Mouse (Mus musculus) testis, postnatal 14 days (tissue): ENCODE data around the gene Rims1.

Source experiments
- DNase-seq: peaks from one replicate; pipeline ENCODE4 v3.0.0; 2021; ENCODE audit warnings: low spot score

The Rims1 gene

DNA sequence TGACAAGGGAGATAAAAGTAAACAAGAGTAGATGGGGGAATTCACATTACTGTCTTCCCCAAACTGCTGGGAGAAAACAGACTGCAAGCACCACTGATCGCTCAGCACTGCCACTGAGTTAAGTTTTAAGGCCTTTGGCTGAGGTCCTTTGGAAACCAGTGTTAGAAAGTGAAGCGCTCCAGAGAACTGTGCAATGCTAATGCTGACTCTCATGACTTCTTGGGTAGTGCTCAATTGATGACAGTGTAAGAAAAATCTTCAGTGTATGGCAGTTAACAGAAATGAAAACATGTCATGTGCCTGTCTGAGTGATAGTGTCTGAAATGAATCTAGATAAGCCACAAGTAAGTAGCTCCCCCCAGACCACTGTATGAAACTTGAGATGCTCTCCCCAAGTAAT lies 111.3 kb downstream of the Rims1 start:
- DNase-seq = no peak

DNA sequence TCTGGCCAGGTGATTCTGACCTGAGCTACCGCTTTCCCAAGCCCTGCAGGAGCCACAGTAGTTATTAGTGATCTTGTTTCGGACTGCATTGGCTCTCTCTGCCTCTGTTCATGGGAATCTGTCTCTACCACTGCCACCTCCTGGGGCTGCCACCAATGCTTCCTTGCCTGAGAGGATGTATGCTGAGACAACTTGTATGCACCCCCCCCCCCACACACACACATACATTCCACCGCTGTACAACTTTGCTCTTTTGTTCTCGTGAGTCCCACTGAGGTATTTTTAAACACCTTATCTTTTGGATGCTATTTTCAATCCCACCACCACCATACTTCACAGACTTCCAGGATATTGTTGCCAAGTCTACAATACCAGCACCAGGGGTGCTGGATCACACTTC lies 122.3 kb downstream of the Rims1 start:
- DNase-seq = no peak

DNA sequence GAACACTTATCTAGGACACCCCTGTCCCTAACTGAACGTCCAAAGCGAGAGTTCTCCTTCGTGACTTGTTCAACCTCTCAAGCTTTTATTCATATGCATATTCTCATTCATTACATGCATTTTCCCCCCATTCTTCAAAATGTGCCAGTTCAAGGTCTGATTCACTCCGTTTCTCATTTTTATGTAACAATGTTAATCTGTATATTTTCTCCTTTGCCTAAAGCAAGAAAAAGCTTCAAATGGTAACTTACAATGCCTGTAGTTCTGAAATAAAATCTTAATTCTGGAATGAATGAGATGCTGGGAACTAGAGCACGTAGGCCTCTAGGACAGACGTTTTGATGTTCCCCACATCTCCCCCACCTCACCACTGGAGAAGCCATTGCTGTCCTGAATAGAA lies 141.6 kb downstream of the Rims1 start:
- DNase-seq = no peak

DNA sequence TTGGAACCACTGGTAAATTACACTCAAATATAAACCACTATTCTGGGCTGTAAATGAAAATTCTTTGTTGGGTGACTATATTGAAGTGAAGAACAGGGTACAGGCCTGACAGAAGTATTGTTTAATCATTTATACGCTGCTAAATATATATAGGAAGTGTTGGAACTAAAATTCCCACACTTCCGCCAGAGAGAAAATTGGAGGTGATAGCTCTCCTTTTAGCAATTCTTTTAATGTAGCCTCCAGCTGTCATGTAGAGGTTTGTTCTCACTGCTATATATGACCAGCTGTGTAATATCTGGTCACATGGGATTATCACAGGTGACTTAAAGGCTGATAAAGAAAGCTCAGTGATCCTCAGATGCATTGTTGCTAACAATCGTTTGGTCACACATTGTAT lies 144.0 kb downstream of the Rims1 start:
- DNase-seq = no peak

DNA sequence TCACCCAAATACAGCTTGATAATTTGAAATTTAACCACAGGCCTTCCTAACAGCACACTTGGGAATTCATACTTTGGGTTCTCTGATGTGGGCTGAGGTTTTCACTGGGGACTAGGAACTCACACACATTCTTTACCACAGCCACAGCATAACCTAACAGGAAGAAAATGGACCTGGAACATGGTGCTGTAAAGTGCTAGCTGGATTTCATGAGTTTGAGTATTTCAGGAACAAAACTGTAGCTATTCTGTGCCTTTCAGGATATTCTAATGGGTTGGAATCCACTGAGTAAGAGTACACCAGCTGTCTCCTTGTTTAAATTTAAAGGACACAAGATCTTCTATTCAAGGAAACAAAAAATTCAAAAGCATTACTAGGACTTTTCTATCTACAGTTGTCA lies 149.8 kb downstream of the Rims1 start:
- no peak for DNase-seq

DNA sequence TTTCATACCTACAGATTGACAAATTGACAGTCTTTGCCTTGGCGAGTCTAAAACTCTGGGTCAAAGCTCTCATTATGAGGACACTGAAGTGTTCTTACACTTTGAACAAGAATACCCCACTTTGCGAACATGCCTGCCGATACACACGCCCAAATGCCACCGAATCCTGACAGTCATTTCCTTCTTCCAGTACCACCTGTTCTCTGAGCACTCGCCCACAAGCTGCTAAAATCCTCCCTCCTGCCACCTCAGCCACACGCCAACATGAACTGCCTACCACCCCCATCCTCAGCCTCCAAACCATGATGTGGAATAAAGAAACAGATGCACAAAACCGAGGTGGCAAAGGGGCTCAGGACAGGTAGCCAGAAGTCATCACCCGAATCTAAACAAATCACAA lies 150.9 kb downstream of the Rims1 start:
- DNase-seq = no peak

DNA sequence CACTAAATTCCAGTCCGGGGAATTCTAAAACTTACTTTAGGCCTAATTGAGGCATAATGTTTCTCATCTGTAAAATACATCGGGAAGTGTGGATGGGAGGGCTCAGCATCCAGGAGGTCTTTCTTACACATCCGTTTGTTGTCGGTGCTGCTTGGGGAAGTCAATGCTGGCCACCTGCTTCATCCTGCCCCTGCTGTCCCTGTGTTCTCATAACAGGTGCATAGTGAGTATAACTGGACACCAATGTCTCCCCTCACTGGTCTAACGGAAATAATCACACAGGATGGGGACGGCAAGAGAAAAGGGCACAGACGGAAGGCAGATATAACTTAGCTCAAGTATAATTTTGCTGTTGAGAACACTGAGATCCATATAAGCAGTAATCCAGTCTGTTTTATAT lies 155.2 kb downstream of the Rims1 start:
- DNase-seq = no peak

DNA sequence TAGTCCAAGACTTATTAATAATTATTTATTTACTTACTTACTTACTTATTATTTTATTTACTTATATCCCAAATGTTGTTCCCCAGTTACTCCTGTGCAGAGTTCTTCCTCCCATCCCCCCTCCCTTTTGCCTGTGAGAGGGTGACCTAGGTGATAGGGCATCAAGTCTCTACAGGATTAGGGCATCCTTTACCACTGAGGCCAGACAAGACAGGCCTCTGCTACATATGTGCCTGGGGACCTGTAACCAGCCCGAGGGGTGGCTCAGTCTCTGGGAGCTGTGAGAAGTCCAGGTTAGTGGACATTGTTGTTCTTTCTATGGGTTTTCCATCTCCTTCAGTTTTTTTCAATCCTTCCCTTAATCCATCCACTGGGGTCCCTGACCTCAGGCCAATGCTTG lies 156.4 kb downstream of the Rims1 start:
- no peak for DNase-seq

DNA sequence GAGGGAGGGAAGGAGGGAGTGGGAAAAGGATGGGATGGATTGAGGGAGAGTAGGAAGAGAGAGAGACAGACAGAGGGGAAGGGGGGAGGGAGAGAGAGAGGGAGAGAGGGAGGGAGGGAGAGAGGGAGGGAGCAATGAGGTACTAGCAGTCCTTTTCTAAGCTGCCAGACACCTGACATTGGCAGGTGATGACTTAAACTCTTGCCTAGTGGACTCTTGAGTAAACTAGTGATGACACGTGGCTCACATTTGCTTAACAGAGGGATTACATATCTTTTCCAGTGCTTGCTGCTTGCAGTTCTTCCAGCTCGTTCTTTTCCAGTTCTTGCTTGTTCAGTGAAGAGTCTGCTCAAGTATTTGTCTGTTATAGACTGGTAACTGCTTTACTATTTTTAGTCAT lies 160.5 kb downstream of the Rims1 start:
- DNase-seq = no peak

DNA sequence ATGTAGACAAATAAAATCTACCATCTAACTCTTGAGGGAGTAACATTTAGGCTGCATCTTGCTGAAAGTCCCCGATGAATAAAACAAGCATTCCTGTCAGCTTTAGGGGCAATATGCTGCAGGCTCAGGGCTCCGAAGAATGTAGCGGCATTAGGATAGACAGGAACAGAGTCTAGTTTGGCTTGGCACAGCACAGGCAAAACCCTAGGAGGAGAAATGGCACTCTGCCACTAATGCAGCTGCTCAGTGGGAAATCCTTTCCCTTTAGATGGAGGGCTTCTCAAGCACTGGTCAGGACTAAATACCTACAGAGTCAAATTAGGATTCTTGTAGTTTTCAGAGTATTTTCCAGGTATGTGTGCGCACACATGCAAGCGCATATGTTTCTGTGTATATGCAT lies 165.2 kb downstream of the Rims1 start:
- DNase-seq = no peak

DNA sequence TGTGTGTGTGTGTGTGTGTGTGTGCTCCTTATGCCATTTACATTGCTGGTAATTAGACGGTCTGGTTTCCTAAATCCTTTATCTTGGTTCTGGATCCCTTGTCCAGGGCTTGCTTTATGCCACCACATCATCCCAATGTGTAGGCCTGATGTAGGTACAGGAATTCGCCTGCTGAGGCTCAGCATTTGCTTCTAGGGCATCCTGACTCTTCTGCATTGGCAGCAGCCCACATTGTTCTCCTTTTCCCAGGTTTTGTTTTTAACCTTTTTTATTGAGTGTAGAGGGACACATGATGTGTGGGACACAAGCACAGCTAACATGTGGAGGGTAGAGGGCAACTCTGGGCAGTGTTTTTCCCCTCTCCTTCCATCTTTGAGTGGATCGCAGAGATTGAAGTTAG lies 166.1 kb downstream of the Rims1 start:
- DNase-seq = no peak

DNA sequence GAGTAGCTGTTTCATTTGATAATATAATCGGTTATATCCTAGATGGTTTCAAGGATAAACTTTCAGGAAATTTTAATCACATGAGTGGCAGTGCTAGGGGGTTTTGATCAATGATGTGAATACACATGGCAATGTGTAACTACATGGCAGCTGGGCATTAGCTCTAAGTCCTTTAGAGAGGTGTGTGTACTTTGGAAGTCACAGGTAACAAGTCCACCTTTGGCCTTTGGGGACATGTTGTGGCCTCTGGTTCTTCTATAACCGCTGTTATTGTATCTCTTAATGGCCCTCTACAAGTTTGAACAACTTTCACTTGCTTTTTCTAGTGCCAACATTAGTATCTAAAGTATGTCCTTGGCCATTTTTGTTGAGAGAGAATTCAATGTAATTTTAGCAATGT lies 171.9 kb downstream of the Rims1 start:
- DNase-seq = no peak

DNA sequence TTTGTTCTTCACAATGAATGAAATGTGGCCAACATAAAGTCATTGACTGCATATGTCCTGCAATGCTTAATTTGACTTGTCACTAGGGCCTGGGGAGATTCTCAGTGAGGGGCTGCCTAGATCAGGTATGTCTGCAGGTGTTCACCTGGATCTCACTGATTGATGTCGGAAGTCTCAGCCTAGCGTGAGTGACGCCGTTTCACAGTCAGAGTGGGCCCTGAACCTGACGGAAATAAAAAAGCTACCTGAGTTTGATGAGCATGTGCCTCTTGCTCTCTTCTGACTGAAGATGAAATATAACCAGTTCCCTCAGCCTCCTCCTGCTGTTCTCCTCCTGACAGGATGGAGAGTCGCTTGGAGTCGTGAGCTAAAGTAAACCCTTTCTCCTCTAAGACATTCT lies 173.2 kb downstream of the Rims1 start:
- no peak for DNase-seq

DNA sequence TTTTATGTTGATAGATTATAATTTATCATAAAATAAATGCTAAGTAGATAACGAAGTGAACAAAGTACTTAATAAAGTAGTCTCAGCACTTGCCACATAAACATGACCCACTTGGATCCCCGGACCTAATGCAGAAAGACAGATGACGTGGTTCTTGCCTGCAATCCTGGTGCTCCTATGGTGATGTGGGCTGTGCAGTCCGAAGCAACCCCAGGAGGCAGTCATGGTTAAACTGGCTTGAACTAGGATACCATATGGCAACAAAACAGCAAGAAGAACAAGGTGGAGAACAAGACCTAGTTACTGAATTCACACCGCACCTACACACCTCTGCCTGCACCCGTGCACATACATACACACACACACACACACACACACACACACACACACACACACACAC lies 173.8 kb downstream of the Rims1 start:
- no peak for DNase-seq

DNA sequence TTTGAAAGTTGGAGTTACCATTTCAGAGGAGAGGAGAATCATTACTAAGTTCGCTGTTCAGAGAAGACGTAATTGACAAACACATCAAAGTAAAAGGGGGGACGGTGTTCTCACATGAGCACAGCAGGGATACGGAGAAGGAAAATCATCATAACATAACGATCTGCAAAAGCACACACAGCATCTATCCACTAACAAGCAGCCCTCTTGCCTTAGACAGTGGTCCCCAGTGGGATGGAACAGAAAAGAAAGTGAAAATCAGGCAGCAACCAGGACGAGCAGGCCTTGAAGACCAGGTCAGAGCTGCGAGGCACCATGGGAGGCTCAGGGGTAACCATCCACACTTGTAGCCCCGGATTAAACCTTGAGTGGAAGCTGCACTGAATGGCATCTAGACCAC lies 176.8 kb downstream of the Rims1 start:
- DNase-seq = no peak

DNA sequence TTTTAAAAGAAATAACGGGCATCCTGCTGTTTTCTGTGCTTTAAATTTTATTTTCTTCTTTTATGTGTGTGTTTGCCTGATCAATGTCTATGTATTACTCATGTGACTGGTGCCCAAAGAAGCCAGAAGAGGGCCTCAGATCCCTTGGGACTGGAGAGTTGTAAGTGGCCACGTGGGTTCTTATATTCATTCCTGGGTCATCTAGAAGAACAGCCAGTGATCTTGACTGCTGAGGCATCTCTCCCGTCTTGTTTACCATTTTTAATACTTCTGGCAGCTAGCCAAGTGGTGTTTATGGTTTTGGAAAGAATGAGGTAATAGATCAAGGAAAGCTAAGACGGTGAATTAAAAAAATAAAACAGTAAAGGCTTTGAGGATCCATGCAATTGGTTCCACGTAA lies 178.8 kb downstream of the Rims1 start:
- DNase-seq = no peak

DNA sequence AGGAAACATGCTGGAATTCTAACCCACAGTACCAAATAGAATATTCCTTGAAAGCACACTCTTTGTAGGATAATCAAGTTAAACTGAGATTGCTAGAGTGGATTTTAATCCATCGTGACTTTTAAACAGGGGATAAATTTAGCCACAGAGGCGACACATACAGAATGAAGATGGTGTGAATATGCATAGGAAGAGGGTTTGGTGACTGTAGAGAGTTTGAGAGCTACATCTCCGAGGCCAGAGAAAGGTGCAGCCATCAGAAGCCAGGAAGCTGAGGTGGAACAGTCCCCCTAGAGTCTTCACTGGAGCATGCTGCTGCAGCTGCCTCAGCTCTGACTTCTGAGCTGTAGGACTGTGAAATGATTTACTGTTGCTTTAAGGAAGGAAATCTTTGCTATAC lies 179.5 kb downstream of the Rims1 start:
- no peak for DNase-seq

DNA sequence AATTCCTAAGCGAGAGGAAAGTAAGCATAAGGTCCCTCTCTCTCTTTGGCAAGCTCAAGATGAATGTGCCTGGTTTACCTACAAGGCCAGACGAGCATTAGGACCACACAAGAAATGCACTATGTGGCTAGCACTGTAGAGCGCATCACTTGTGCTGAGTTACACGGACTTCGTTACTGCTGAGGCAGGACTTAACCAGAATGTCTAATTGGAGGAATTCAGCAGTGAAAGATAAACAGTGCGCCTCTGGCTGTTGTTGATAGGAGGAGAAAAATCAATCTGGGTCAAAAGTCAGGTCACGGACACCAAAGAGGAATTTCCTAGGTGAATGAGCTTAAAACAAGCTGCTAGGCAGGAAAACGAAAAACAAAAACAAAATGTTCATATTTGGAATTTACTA lies 185.0 kb downstream of the Rims1 start:
- DNase-seq = no peak

DNA sequence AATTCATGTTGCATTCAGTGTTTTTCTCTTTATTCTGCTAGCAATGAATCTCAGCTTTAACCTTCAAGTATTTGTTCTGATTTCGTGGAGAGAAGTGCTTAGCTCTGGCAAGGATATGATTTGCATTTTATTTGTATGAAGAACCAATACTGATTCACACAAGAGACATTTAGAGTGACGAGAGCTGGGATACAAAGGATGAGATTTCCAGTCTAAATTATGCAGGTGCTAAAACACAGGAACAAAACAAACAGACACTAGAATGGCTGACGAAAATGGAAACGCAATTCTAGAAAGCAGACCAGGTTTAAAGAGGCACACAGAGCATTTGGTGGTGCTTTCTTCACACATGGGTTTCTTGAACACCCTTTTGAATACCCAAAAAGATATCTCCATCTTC lies 190.2 kb downstream of the Rims1 start:
- no peak for DNase-seq

DNA sequence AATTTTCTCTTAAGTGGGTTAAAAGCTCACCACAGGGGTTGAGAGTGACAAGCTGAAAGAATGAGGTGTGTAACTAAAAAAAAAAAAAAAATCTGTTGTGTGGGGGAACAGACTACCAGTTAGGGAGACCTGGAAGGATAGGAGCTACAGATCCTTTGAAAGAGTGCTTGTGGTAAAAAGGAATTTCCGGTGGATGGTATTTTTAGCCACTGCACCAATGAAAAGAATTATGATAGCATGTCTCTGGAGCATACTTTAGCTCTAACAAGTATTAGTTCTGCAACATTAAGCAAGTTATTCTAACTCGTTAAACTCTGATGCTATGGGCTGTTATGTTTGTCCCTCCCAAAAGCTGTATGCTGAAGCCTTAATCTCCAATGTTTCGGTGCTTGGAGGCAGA lies 192.2 kb downstream of the Rims1 start:
- no peak for DNase-seq

DNA sequence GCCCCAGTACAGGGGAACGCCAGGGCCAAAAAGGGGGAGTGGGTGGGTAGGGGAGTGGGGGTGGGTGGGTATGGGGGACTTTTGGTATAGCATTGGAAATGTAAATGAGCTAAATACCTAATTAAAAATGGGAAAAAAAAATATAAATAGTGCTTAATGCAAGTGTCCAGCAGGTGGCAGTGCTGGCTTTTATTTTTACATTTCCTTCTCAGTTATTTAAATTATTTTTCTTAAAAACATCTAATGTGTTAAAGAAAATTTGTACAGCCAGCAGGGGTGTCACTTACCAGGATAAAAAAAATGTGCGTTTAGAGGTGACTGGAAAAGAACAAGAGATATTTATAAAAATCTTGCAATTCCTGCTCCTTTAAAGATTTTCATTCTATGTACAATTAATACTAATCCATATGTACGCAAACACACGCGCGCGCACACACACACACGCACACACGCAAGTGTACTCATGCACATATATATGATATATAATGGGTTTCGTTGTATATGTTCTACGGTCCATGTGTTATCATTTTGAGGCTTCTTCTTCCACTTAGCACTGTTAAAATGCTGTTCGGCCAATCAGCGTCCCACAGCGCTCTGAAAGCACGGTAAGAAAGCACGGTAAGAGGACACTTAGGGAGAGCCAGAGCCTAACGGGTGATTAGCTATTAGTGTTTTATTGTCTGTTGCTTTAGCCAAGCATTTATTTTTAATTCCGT lies 201.3 kb downstream of the Rims1 start:
- no peak for DNase-seq

DNA sequence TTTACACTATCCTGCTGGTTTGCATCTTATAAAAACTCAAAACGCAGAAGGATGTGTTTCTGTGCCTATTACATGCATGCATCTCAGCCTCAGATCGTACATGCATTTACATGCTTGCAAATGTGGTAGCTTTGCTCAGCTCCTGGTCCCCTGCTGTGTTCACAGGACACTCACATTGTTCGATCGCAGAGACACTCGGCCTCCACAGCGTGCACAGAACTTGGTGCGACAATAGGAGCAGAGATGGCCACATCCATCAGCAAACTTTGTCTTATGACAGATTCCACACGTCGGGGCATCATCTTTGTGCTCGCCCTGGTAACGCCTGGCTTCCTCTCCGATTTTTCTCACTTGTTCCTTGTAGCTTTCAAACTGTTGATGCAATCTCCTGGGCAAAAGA lies 209.6 kb downstream of the Rims1 start:
- DNase-seq = no peak

DNA sequence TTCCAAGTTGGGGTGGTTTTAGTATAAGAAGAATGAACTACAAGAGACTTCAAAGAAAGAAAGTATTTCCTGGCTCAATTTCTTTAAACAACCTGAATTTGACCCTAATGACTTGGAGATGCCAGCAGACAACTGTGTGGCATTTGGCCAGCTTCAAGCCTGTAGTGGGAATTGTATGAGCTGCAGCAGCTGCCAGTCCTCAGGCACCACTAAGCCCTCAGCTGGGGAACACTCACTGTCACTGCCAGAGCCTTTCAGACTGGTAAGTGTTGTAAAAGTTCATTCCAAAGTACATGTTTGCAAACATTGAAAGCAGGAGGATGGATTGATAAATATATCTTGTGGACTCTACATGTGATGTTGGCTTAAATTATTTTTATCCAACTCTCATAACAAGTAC lies 211.0 kb downstream of the Rims1 start:
- no peak for DNase-seq

DNA sequence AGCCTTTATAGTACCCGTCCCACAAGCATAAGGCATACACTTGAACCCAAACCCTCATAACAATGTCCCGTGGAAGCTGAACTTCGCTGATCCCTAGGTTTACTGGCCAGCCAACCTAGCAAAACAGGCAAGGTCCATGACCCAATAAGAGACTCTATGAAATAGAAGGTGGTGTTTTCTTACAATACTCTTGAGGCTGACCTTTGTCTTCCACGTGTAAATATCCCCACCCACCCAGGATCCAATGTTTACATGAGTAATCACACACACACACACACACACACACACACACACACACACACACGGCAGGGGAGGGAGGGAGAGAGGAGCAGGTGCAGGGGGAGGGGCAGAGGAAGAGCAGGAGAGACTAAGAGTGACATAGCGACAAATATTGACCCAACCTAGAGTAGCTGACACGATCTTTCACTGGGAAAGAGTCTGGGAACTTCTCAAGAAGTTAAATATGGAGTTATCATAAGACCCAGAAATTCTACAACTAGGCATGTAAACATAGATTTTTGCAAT lies 217.9 kb downstream of the Rims1 start:
- no peak for DNase-seq

DNA sequence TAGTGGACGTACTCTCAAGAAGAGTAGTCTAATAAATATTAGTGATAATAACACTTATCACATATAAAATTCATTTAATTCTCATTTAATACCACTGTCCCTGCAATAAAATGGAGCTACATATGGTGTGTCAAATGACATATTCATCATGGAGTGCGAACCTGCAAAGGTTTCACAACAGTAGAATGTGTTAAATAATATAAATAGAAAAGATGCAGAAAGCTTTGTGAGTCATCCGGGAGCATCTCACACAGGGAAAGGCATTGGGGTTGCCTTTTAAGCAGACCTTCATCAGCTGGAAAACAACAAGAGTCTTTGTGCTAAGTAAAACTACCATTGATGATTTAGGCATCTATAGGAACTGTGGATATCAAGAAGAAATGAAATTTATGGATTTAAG lies 220.2 kb downstream of the Rims1 start:
- no peak for DNase-seq
